Comparison of ENCODE assay signal across 18 mouse cellular contexts in genomic region chr9:99182121-99182520, GRCm38 (mm10). TPM values are rescaled to one million over a fixed set of nuclear protein-coding genes. Genes with fewer than 3 reads are reported as not detected.
A peak's percentile ranks its signal among the peaks of the same experiment; 100 is the strongest.
DNase-seq lines count a peak whose midpoint lies in the region; ATAC-seq and TF ChIP-seq lines count a peak whose summit lies in the region.
"Had no signal": no experiment of that assay in that cellular context is flagged by ENCODE, and none has a peak within 500 bp of the region (broad histone marks: within the 10 kb centered on the region; RNA-seq: fewer than 3 reads in every experiment).

No protein-coding gene starts in this region.

- H3K4me1 ChIP-seq in liver, postnatal 0 days (ENCODE audit: insufficient read depth) = peaks cover 3% of the 10 kb centered on the region; the same call in 1 of the 2 replicates
- H3K4me1 ChIP-seq: forebrain, embryonic 10.5 days had no signal

- 31% methylated on average over 7 of the region's 7 CpGs for WGBS in liver, postnatal 0 days (ENCODE audit: insufficient replicate concordance)

- intact Hi-C loops in heart, postnatal 10 days (cut with DNase I) = no loop called here

- no peaks in the 10 kb centered on the region for H3K36me3 ChIP-seq in liver, postnatal 0 days (replicated peaks; ENCODE audit: insufficient read depth, low read length)
- H3K36me3 ChIP-seq: embryonic facial prominence, embryonic 10.5 days; forebrain, embryonic 10.5 days; hindbrain, embryonic 13.5 days had no signal

- peak overlapping the region; percentile 74 for H3K27ac ChIP-seq in liver, postnatal 0 days (ENCODE audit: low read depth)
- H3K27ac ChIP-seq: embryonic facial prominence, embryonic 10.5 days; forebrain, embryonic 10.5 days; hindbrain, embryonic 13.5 days; layer of hippocampus, adult 2 months had no signal

- H3K4me3 ChIP-seq in liver, postnatal 0 days (ENCODE audit: low read depth, low read length) = no peak overlapping the region
- H3K4me3 ChIP-seq: embryonic facial prominence, embryonic 10.5 days; forebrain, embryonic 10.5 days; hindbrain, embryonic 13.5 days; layer of hippocampus, adult 2 months; myocyte had no signal

- ATAC-seq in erythroid progenitor cell, adult 5-6 weeks (replicated peaks; ENCODE audit: low FRiP score, poor library complexity, severe bottlenecking) = 0 out of 2 replicates have a peak, but pooled peaks have one; percentile 25
- peak; percentile 80 for ATAC-seq in liver, postnatal 0 days

- H3K27me3 ChIP-seq in liver, postnatal 0 days (ENCODE audit: insufficient read depth, low read length) = no peaks in the 10 kb centered on the region
- H3K27me3 ChIP-seq: hindbrain, embryonic 13.5 days had no signal

- H3K9ac ChIP-seq in liver, postnatal 0 days (replicated peaks) = no peak overlapping the region
- H3K9ac ChIP-seq: hindbrain, embryonic 13.5 days had no signal

- H3K9me3 ChIP-seq in liver, postnatal 0 days (ENCODE audit: low read length) = no peaks in the 10 kb centered on the region
- H3K9me3 ChIP-seq: embryonic facial prominence, embryonic 10.5 days; forebrain, embryonic 10.5 days; hindbrain, embryonic 13.5 days had no signal

- peak; percentile 76 for TF ChIP-seq EP300 in liver, postnatal 0 days (IDR thresholded peaks at IDR 0.05; ENCODE audit: low read depth)

- DNase-seq in layer of hippocampus, adult 11-12 months (ENCODE audit: low spot score) = peak; percentile 16
- no peak for DNase-seq in layer of hippocampus, postnatal 10 days (ENCODE audit: low spot score in 2 of 2)
- peak; percentile 32 for DNase-seq in liver, postnatal 0 days
- peak; percentile 45 to 54 for DNase-seq in monocyte, adult 2 months (ENCODE audit: low read depth in 1 of 2, low spot score in 2 of 2)
- no peak for DNase-seq in gastrocnemius, adult 18-20 months (ENCODE audit: low spot score)
- no peak for DNase-seq in gastrocnemius, postnatal 4 days (ENCODE audit: low spot score in 2 of 2)
- no peak for DNase-seq in heart, postnatal 10 days
- DNase-seq: cerebellum, adult 9-10 months; kidney, adult 18-20 months had no signal

- no peak for TF ChIP-seq CTCF in liver, postnatal 0 days (IDR thresholded peaks at IDR 0.05; ENCODE audit: low read depth)

- 0 out of 2 replicates have a peak overlapping the region, but pooled peaks have one; percentile 13 for H3K4me2 ChIP-seq in liver, postnatal 0 days (ENCODE audit: low read depth, low read length)
- H3K4me2 ChIP-seq: hindbrain, embryonic 13.5 days had no signal

RNA-seq across cellular contexts. Expression of gene Pik3cb, which starts 41.7 kb away (rescaled TPM):
- total RNA-seq in layer of hippocampus, postnatal 10 days (2021) = 10 to 100 TPM; 22.5 to 23.2 TPM
- total RNA-seq in erythroid progenitor cell, adult 5-6 weeks (2015; ENCODE audit: low replicate concordance) = 15.5 and 21.3 TPM in 2 replicates
- 8.6 and 14.9 TPM in 2 replicates for total RNA-seq in erythroid progenitor cell, adult 5-6 weeks (2017; ENCODE audit: low replicate concordance)
- polyA plus RNA-seq in liver, postnatal 0 days (2015; fragmentation: Nextera tagmentation; extraction: Ambion mirVana) = 2.0 and 2.3 TPM in 2 replicates
- 1 to 10 TPM; 4.8 to 6.7 TPM for total RNA-seq in gastrocnemius, adult 18-20 months (2021)
- 1 to 10 TPM; 4.3 TPM for total RNA-seq in gastrocnemius, postnatal 4 days (2021)
- total RNA-seq in heart, postnatal 10 days (2021) = 10 to 100 TPM; 11.3 to 12.1 TPM

RNA-seq across cellular contexts. Expression of gene Faiml, which starts 54.9 kb away (rescaled TPM):
- not detected for total RNA-seq in layer of hippocampus, postnatal 10 days (2021)
- not detected in 2 replicates for total RNA-seq in erythroid progenitor cell, adult 5-6 weeks (2015; ENCODE audit: low replicate concordance)
- not detected in 2 replicates for total RNA-seq in erythroid progenitor cell, adult 5-6 weeks (2017; ENCODE audit: low replicate concordance)
- polyA plus RNA-seq in liver, postnatal 0 days (2015; fragmentation: Nextera tagmentation; extraction: Ambion mirVana) = not detected in 2 replicates
- total RNA-seq in gastrocnemius, adult 18-20 months (2021) = not detected
- total RNA-seq in gastrocnemius, postnatal 4 days (2021) = not detected
- not detected for total RNA-seq in heart, postnatal 10 days (2021)
- total RNA-seq: adrenal gland, postnatal 4 days; layer of hippocampus, adult 2 months; left cerebral cortex, postnatal 25 days had no signal
- polyA plus RNA-seq: embryonic facial prominence, embryonic 10.5 days; forebrain, embryonic 10.5 days; hindbrain, embryonic 13.5 days; lung, embryonic 16.5 days; myocyte had no signal

Comparison
In these comparisons a context has a peak if more than half of its experiments do, and no peak if none do; other contexts are left out.
1. DNase-seq: peak in layer of hippocampus, adult 11-12 months (single experiment), liver, postnatal 0 days (single experiment) and monocyte, adult 2 months (2 of 2); none in layer of hippocampus, postnatal 10 days (0 of 2), gastrocnemius, adult 18-20 months (single experiment), gastrocnemius, postnatal 4 days (0 of 2) and heart, postnatal 10 days (0 of 2).